Mouse (Mus musculus) G1E (cell line): ENCODE measurements around the gene Rgs9.

Experiments
- CTCF ChIP-seq: IDR thresholded peaks from 2 replicates; pipeline ENCODE4 v1.5.1; 2012; ENCODE audit warnings: low read depth, low read length, inconsistent platforms, mixed read lengths
- GATA1 ChIP-seq: IDR thresholded peaks from 2 replicates; pipeline ENCODE4 v1.6.1; 2012; ENCODE audit warnings: borderline replicate concordance, low read length, inconsistent platforms, mixed read lengths
- GATA2 ChIP-seq: IDR thresholded peaks from 2 replicates; pipeline ENCODE4 v1.6.1; 2012; ENCODE audit warnings: low read depth, low read length, inconsistent platforms, borderline replicate concordance
- POLR2AphosphoS5 ChIP-seq: IDR thresholded peaks from 2 replicates; pipeline ENCODE4 v1.6.1; 2012; ENCODE audit warnings: low read depth, low read length, inconsistent platforms; ENCODE audit not compliant: insufficient replicate concordance
- TAL1 ChIP-seq: conservative IDR thresholded peaks from 2 replicates; pipeline ENCODE4 v1.6.1; 2012; ENCODE audit warnings: low read depth, low read length, inconsistent platforms, mixed read lengths

DNA sequence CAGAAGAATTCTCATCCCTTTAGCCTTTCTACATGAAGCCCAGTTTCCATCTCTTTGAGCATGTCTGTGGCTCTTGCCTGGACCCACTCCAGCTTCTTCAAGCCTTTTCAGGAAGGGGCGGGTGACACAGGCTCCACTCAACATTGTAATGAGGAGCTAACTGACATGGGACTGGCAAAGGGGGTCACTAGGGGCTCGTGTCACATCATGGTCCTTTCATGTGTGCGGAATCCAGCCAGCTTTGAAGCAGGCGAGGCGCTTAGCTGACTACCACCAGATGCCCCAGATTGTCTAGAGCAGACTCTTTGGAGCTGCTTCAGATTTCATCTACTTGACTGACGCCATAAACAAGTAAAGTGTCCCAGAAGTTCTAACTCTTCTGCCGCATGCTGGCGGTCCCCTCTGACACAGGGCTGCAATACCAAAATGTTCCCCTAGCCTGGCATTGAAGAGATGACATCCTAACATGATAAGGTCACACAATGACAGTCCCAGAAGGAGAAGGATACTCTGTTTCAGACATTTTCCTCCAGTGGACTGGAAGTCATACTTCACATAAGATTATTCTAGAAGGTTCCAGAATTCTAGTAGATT, 122.5 kb downstream of the Rgs9 start:
- TF ChIP-seq GATA1 (no peak), CTCF (no peak), TAL1 (no peak), POLR2AphosphoS5 (no peak), GATA2 (no peak)
